Mouse (Mus musculus) E14TG2a.4 (cell line): ENCODE results near the gene Hist1h1t.

Source experiments
- H3K27me3 ChIP-seq: 2 replicates; pipeline ENCODE4 v1.6.1; 2014; ENCODE audit warnings: low read length, control low read depth; ENCODE audit not compliant: insufficient read depth
- H3K36me3 ChIP-seq: 2 replicates; pipeline ENCODE4 v1.6.1; 2014; ENCODE audit warnings: low read length, control low read depth; ENCODE audit not compliant: insufficient read depth
- H3K4me1 ChIP-seq: replicated peaks from 2 replicates; pipeline ENCODE4 v1.6.1; 2014; ENCODE audit warnings: low read depth, low read length, control low read depth
- H3K4me3 ChIP-seq: replicated peaks from 2 replicates; pipeline ENCODE4 v1.5.1; 2014; ENCODE audit warnings: mild to moderate bottlenecking, low read length
- H3K9me3 ChIP-seq: 2 replicates; pipeline ENCODE4 v1.6.1; 2014; ENCODE audit warnings: low read length, control low read depth
- CTCF ChIP-seq: conservative IDR thresholded peaks from 2 replicates; pipeline ENCODE4 v1.5.1; 2014; ENCODE audit warnings: low read length
- NANOG ChIP-seq: IDR thresholded peaks from 2 replicates; pipeline ENCODE4 v1.6.1; 2014; ENCODE audit warnings: borderline replicate concordance, low read length, mixed read lengths
- POU5F1 ChIP-seq: IDR thresholded peaks from 2 replicates; pipeline ENCODE4 v1.6.1; 2014; ENCODE audit warnings: low read length, borderline replicate concordance

Gene Hist1h1t

DNA sequence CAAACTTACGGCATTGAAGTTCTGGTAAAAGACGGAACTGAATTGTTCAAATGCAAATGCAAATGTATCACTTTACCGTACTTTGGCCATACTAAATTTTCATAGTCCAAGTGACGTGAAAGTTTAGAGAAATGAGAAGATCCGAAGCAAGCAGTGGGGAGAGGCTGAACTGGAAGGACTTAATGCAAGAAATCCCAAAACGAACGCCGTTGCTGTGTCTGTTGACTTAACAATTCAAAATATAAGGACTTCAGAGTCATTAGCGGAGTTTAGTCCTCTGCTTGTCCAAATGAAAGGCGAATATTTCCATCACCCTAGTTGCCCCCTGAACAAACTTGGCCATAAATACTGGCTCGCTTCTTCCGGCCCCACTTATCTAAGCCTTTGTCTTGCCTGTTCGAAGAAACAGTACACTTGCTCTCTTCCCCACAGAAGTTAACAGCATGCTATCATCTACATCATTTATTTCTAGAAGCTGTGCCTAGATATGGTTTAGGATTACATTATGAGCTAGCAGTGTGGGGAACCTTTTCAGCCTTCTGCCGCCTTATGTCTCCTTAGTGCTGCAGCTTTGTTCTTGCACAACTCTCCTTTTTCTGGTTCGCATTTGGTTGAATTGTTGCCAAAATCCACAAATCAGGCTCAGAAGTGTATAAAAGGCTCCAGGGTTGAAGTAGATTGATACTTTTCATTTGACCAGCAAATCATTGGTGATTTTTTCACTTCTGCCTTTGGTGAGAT, 10.3 kb upstream of the Hist1h1t start:
- TF ChIP-seq POU5F1 (no peak), NANOG (no peak), CTCF (no peak)
- no peaks in the 10 kb centered on the region for H3K9me3 ChIP-seq
- H3K4me1 ChIP-seq, result peaks cover 15% of the 10 kb centered on the region
- H3K27me3 ChIP-seq, result no peaks in the 10 kb centered on the region
- peak overlapping the region; percentile 70 for H3K4me3 ChIP-seq
- no peaks in the 10 kb centered on the region for H3K36me3 ChIP-seq

- Histone ChIP-seq H3K4me1 (peaks cover 21% of the 10 kb centered on the region), H3K9me3 (no peaks in the 10 kb centered on the region), H3K36me3 (no peaks in the 10 kb centered on the region), H3K27me3 (no peaks in the 10 kb centered on the region), H3K4me3 (no peak overlapping the region)
- no peak for TF ChIP-seq POU5F1
- no peak for TF ChIP-seq NANOG
- no peak for TF ChIP-seq CTCF
Observed at GRCm38 (mm10) chr13:23685966-23686365, 9.6 kb upstream of the Hist1h1t start.

GRCm38 (mm10) chr13:23687181-23687580, 8.4 kb upstream of the Hist1h1t start:
- H3K4me1 ChIP-seq, result peaks cover 21% of the 10 kb centered on the region
- TF ChIP-seq CTCF (no peak), POU5F1 (no peak), NANOG (no peak)

DNA sequence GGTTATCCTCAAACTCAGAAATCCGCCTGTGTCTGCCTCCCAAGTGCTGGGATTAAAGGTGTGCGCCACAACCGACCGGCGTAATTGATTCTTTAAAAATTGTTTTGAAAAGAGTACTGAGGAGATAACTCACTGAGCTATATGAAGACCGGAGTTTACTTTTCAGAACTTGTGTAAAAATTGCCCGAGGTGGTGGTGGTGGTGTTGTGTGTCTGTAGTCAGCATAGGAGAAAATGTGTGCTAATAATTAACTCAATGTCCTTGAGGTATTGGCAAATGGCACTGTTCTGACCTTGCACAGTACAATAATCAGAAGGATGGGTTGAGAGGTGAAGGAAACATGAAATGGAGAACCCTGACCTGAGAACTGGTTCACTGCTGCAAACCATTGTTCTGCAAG, 7.7 kb upstream of the Hist1h1t start:
- peaks cover 15% of the 10 kb centered on the region for H3K4me1 ChIP-seq
- peaks cover 3% of the 10 kb centered on the region for H3K9me3 ChIP-seq
- TF ChIP-seq NANOG (no peak), POU5F1 (no peak), CTCF (no peak)
- H3K4me3 ChIP-seq, result no peak overlapping the region
- H3K27me3 ChIP-seq, result no peaks in the 10 kb centered on the region
- no peaks in the 10 kb centered on the region; the same call in 1 of the 2 replicates for H3K36me3 ChIP-seq

More at GRCm38 (mm10) chr13:23687181-23687580, 8.4 kb upstream of the Hist1h1t start:
- no peaks in the 10 kb centered on the region for H3K36me3 ChIP-seq
- no peaks in the 10 kb centered on the region for H3K27me3 ChIP-seq
- no peaks in the 10 kb centered on the region for H3K9me3 ChIP-seq
- H3K4me3 ChIP-seq, result no peak overlapping the region

DNA sequence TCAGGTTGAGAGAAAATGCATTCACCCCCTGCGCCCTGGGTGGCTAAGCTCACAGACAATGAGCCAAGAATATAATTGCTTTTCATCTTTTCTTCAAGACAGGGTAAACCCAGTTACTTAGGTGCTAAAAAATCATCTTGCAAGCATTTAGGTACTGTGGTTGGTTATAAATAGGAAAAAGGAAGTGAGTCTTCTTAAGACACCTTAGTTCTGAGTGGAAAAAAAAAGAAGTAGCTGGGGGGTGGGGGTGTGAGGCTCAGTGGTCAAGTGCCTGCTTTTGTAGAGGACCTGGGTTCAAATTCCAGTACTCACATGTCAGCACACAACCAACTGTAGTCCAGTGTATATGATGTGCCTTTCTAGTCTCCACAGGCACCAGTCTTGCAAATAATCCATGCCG, 6.7 kb upstream of the Hist1h1t start:
- no peaks in the 10 kb centered on the region for H3K27me3 ChIP-seq
- no peak for TF ChIP-seq CTCF
- TF ChIP-seq NANOG, result no peak
- TF ChIP-seq POU5F1, result no peak
- peaks cover 14% of the 10 kb centered on the region for H3K4me1 ChIP-seq
- peaks cover 5% of the 10 kb centered on the region for H3K9me3 ChIP-seq
- no peaks in the 10 kb centered on the region; the same call in 1 of the 2 replicates for H3K36me3 ChIP-seq
- no peak overlapping the region for H3K4me3 ChIP-seq

- H3K4me3 ChIP-seq, result no peak overlapping the region
- H3K27me3 ChIP-seq, result no peaks in the 10 kb centered on the region
- H3K9me3 ChIP-seq, result peaks cover 5% of the 10 kb centered on the region
- peaks cover 14% of the 10 kb centered on the region for H3K4me1 ChIP-seq
- no peaks in the 10 kb centered on the region; the same call in 1 of the 2 replicates for H3K36me3 ChIP-seq
- TF ChIP-seq POU5F1, result no peak
- no peak for TF ChIP-seq NANOG
- no peak for TF ChIP-seq CTCF
Observed at GRCm38 (mm10) chr13:23689459-23689858, 6.2 kb upstream of the Hist1h1t start.

DNA sequence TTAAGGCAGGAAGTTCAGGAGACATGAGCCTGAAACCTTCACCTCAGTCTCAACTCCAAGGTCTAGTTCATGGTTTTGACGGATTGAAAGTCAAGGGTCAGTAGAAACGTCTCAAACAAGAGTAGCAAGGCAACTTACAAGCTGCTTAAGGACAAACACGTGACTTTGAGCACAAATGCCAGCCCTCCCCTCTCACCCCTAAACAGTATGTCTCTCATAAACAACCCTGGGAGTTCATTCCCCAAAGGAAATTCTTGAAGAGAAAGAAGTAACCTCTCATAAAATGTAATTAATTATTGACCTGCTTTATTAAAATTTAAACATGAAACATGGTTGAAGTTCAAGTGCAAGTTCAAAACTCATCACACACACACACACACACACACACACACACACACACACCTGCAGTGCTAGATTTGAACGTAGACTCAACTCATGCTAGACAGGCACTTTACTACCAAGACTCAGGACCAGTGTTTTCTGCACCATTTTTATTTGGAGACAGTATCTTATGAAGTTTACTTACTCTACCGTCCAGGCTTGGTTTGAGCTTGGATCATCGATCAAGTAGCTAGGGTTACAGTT, 1.7 kb upstream of the Hist1h1t start:
- Histone ChIP-seq H3K9me3 (peaks cover 5% of the 10 kb centered on the region), H3K4me3 (no peak overlapping the region), H3K36me3 (no peaks in the 10 kb centered on the region; the same call in 1 of the 2 replicates), H3K4me1 (peaks cover 27% of the 10 kb centered on the region), H3K27me3 (peaks cover 6% of the 10 kb centered on the region; the same call in 1 of the 2 replicates)
- no peak for TF ChIP-seq CTCF
- TF ChIP-seq POU5F1, result no peak
- TF ChIP-seq NANOG, result no peak

- peaks cover 6% of the 10 kb centered on the region; the same call in 1 of the 2 replicates for H3K27me3 ChIP-seq
- TF ChIP-seq POU5F1 (no peak), CTCF (no peak), NANOG (no peak)
- H3K4me3 ChIP-seq, result no peak overlapping the region
- H3K4me1 ChIP-seq, result peaks cover 32% of the 10 kb centered on the region
- H3K36me3 ChIP-seq, result no peaks in the 10 kb centered on the region; the same call in 1 of the 2 replicates
- H3K9me3 ChIP-seq, result peaks cover 5% of the 10 kb centered on the region
Observed at GRCm38 (mm10) chr13:23694956-23695355, 658 bp upstream of the Hist1h1t start.

- Histone ChIP-seq H3K27me3 (peaks cover 6% of the 10 kb centered on the region; the same call in 1 of the 2 replicates), H3K9me3 (peaks cover 5% of the 10 kb centered on the region), H3K4me1 (peaks cover 29% of the 10 kb centered on the region), H3K36me3 (no peaks in the 10 kb centered on the region; the same call in 1 of the 2 replicates), H3K4me3 (peak overlapping the region; percentile 45; the same call in 1 of the 2 replicates)
- TF ChIP-seq NANOG, result no peak
- no peak for TF ChIP-seq POU5F1
- TF ChIP-seq CTCF, result no peak
Observed at GRCm38 (mm10) chr13:23696061-23696474, 454 bp downstream of the Hist1h1t start.
